Mouse (Mus musculus): ENCODE measurements around the gene Clec10a.

Clec10a gene

DNA sequence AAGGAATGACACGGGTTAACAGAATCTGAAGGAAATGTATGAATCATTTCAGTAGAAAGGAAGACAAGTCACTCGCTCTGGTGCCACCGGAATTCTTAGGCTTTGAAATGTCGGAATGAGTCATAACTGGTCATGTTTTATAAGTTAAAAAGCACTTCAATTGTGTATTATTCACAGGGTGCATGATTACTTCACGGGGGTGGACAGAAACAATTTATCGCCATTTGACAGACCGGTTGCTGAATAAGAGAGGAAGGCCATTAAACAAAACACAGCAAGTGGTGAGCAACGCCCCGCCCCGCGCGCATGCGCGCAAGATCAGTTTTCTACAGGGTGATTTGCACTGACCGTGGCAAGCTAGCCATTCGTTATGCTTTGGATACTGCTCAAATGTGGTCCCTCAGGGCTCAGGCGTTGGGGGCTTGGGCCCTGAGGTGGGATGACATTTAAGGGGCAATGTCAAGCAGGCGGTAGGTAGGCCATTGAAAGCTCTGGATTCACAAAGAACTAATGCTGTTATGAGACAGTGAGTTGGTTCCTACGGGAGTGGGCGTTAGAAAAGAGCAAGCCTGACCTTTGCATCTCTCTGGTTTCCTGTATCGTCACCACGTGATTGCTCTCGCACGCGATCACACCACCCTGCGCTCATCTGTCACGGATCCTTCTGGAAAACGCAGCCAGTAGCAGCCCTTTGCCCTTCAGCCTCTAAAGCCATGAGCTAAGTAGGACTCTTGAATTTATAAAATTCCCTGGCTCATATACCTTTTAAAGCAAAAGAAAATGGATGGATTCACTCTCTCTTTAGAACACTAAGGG, 33.5 kb downstream of the Clec10a start:
- no peak for DNase-seq

DNA sequence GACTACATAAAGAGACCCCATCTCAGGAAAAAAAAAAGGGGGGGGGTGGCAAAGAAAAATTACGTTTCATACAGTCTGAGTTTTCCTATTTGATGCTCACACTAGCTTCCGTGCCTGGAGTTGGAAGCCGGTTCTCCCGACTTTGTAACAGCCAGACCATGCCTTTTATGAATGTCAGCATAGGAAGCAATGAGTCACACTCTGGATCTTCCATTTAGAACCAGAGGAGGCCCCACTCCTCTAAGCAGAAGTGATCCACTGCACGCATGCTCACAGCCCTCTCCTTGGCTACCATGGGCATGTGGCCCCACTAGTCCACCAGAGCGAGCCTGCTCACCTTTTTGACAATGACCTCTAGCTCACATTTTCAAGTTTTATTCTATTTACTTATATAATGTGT, 35.2 kb downstream of the Clec10a start:
- DNase-seq, result no peak

DNA sequence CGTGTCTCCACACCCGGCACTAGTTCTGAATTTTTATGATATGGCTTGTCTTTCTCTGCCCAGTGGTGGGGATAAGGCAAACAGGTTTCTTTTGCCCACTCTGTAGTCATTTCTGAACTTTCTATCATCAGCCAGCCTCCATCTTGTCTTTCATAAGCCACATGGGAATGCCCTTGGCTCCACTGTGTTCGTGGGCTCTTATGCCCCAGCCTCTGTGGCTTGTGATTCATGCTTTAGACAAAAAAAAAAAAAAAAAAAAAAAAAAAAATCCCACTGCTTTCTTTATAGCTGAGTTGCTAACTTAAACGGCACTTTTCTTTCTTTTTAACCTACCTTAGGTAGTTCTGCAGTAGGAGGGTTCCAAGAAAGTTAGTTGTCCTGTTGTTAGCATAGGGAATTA, 36.2 kb downstream of the Clec10a start:
- no peak for DNase-seq

DNA sequence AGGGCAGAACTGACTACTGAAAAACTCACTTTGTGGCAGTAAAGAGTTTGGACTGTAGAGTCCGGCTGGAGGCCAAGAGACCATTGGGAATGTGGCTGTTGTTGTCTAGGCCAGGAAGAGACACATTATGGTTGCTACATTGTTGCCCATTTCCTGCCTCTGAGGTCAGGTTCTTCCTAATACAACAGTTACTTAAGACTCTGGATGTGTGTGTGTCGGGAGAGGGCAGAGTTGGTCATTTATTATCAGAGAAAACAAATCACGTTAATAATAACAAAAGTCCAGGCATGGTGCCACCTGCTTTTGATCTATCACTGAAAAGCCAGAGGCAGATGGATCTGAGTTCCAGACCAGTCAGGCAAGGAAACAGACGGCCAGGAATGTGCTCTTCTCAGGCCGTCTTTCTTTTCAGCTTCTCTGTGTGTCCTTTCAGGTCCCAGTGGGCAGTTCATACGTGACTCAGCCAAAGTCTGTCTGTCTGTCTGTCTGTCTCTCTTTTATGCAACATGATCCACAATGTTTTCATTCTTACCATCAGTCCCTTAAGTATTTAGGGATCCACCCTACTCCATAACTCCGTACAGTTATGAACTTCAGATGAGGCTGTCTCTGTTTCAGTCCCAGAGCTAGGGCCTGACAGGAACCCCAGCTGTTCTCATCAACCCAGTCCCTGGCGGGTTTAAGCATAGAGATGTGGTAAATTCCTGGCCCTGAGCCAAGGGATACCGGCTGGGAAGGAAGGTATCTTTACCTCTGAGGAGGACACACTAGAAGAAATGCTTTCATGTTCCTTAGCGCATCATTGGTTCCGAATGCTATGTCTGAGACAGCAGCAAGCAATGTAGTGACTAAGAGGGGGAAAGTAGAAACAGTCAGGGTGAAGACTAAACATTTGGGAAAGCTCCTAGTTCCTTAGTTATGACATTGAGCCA, 37.6 kb downstream of the Clec10a start:
- peak; percentile 52 for DNase-seq

DNA sequence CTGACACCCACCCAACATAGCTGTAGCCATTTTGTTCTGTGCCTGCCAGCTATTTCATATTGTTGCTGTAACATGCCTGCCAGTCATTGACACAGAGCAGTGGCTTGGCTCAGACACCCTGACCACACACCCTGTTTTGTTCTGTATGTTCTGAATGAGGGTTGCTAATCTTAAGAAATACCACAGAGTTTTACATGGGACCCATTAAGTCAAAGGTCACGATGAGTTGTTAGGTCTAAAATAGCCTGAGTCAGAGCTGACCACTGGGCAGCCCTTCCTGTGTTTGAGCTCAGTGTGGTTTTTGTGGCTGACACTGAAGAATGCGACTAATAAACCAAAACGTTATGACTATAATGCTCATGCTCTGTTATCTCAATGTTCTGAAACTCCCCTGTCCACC, 42.3 kb downstream of the Clec10a start:
- DNase-seq, result no peak

DNA sequence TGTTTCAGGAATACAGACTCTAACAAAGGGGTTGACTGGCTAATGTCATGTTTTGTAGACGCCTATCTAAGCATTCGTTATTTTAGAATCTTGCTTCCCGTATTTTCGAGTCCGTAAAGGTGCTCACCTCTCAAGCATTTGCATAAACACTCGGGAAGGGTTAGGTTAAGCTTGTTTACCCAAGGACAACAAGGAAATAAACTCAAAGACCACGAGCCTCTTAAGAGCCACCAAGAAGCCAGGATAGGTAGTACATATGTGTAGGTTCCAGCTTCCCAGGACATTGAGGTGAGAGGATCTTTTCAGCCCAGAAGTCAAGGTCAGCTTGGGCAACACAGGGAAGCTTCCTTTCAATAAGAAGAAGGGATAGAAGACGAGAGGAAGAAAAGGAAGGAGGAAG, 43.1 kb downstream of the Clec10a start:
- DNase-seq, result no peak

DNA sequence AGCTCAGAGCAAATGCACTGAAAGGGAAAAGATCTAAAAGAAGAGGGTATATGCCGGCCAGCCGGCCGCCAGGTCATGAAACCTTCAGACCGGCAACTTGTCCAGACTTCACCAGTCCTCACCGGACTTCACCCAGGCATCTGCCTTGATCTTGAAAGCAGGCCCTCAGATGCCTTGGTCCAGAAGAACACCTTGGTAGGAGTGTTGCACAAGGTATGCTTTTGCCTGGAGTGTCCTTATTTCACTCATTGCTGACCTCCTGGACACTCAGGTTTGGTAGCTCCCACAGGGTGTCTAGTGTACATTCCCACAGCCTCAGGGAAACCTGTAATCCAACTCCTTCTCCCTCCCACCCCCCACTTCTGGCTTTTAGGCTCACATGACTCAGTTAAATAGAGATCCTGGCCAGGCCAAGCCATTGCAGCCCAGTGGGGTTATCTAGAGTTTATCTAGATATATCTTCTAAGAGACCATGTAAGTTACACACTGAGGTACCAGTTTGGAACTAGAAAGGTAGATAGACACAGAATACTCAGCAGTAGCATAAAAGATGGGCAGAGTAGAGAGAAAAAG, 44.1 kb downstream of the Clec10a start:
- no peak for DNase-seq

DNA sequence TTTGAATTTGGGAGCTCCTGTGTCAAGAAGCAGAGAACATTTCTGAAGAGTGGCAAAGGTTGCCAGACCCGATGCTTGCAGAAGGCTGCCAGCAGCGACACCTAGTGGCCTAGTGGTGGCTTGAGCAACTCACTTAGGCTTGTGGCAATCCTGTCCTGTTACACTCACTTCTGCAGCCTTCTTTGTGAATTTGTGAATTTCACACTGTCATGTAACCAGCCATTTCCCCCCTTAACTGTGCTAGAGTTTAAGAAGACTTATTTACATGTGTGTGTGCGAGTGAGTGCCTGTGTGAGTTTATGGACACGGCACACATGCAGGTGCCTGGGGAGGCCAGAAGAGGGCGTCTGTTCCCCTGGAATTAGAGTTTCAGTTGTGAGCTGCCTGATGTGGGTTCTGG, 45.7 kb downstream of the Clec10a start:
- DNase-seq, result peak; percentile 93

DNA sequence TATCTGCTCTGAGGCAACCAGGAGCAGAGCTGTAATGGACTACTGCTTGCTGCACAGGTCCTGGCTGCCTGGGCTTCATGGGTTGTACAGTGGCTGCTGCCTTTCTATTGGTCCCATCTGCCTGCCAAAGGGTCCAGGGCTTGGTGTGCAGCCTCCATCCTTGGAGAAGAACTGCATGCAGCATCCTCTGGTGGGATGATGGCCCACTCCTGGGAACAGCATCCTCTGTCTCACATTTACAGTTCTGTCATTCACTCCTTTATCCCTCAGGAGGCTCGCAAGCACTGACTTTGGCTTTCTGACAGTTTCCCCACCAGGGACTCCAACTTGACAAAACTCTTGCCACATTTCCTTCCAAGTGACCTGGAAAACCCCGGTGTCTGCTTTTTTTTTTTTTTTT, 50.8 kb downstream of the Clec10a start:
- DNase-seq, result no peak

DNA sequence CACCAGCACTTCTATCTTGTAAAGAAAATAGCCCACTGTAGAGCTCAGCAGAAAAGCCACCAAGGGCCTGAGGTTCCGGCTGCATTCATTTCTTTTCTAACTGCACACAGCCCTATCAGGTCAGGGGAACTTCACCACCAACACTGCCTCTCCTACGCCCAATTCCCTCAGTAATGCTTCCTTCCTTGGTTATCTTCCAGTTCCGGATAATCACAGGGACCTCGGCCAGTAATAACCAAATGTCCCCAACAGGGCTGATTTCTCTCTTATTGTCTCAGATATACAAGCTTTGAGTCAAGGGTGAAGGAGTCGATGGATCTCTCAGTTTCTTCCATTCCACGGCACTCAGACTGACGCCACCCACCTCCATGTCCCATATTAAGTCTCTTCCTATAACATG, 51.3 kb downstream of the Clec10a start:
- no peak for DNase-seq

DNA sequence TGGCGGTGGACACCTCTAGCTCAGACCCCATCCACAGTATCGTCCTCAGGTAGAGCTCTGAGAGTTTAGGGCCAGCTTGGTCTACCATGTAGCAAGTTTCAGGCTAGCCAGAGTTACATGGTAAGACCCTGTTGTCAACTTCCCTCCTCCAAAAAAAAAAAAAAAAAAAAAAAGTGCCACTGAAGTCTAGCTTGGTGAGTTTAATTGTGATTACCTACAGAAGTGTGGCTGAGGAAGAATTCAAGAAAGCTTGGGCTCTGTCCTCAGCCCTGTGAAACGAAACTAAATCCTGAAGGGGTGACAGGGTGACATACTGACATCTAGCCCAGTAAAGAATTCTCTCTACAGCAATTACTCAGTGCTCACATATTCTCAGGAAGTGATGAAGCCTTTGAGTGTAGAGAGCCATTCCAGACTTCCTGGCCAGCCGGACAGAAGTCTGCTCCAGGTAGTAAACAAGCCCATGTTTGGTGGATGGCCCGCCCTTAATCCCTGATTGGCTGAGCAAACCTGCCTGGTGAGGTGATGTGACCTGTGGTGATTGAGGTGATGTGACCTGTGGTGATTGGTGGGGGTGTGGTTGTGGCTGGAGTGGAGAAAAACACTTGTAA, 52.9 kb downstream of the Clec10a start:
- no peak for DNase-seq

DNA sequence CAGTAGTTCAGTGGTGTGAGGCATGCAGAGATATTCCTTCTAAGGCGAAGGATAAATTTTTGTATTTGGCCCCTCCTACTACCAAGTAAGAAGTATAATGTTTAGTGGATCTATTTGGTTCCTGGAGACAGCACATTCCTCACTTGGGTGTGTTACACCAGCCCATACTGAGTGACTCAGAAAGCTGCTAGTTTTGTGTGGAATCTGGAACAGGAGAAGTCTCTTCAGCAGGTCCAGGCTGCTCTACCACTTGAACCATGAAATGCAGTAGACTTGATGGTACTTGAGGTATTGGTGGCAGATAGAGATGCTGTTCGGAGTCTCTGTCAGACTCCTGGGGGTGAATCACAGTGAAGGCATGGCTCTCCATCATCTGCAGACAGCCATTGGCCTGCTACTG, 54.7 kb downstream of the Clec10a start:
- no peak for DNase-seq

DNA sequence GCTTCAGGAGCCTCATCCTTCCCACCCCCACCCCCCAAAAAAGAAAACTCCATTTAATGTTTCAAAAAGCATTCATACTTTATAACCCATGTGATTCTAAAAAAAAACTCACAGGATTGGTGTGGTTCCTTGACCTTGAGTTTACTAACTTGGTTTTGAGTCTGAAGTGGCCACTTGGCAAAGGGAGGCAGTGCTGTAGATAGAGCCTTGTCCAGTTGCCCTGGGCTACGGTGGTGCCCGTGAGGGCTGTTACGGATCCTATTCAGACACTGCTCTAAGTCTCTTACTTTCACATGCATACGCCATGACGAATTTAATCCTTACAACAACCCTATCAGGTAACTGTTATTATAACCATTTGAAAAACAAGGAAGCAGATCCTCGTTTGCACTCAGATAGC, 56.0 kb downstream of the Clec10a start:
- no peak for DNase-seq

DNA sequence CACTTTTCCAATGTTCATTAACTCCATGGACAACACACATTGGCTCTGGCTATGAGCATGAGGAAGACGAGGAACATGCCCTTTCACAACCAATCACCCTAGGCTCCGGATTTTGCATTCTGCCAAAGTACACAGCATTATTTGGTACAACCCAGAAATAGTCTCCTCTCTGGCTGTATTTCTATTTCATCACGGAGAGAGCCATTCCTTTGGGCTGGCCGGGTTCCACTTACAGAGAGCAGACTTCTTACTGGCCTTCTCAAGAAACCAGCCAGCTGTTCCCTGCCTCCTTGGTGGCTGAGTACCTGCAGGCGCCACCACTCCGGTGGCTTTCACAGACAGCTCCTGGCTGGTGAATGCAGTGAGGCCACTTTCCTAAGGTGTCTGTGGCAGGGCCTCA, 56.4 kb downstream of the Clec10a start, which contains the start of gene Slc16a11:
Gene Slc16a11, plus strand, starts transcription at position 330 of the 400 bp plus-strand sequence.
- DNase-seq, result no peak

DNA sequence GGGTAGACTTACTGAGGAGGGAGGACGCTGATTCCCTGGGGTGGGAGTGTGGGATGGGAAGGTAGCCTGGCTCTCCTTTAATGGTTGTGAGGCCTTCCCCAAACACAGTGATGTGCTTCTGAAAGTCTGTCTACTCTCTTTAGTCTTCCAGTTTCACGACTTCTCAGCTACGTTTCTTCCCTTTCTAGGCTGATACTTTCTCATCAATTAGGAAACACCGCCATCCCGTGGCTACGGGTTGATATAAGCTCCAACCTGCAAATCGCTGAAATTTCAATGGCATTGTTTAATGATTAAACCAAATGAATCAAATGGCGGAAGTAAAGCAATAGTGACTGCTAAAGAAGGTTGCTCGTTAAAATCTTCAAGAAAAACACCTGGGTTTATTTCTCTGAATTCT, 56.9 kb downstream of the Clec10a start:
- peak; percentile 80 for DNase-seq

DNA sequence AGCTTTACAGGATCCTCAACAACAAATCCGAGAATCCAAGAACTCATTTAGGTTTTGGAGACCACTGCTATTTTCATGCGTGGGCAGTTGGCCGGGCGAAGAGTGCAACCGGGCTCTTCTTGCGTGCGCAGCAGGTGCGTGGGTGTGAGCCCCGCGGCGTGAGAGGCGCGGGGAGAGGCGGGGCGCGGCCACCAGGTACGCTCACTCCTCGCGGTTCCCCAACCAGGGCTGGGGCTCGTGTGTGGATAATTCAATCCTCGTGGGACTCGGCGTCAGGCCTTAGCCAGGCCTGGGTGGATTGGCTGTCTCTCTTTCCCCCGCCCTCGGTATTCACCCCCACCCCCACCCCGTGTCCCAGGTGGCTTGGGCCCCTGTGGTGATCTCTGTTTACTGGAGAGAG, 57.7 kb downstream of the Clec10a start:
- DNase-seq, result no peak

DNA sequence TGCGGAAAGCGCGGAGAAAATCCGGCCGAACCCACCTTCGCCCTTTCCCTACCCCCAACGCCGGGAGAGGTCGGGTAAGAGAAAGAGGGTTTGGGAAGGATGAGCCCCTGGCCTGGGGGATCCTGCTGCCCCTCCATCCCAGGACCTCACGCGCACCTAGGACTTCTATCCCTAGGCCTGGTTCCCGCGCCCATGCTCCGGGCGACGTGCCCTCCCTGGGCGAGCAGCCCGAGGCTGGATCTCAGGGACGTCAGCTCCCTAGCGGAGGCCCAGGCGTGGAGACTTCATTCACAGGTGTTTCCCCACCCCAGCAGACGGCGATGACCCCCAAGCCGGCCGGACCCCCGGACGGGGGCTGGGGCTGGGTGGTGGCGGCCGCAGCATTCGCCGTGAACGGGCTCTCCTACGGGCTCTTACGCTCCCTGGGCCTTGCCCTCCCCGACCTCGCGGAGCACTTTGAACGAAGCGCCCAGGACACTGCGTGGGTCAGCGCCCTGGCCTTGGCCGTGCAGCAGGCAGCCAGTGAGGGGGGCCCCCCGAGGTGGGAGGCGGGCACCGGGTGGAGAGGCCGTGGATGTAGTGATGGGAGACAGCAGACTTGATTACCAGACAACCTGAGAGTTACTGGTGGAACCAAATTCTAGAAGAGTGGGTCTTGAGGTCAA, 58.3 kb downstream of the Clec10a start:
- DNase-seq, result no peak

DNA sequence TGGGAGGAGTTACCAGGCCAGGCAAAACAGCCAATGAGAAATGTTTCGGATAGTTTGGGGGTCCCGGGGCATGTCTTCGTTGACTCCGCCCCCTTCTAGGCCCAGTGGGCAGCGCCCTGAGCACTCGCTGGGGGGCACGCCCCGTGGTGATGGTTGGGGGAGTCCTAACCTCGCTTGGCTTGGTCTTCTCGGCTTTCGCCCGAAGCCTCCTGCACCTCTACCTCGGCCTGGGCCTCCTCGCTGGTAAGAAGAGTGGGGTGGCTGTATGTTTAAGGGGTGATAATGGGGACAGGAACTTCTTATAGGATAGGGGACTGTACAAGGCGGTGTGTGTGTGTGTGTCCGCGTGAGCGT, 58.8 kb downstream of the Clec10a start:
- DNase-seq, result no peak

DNA sequence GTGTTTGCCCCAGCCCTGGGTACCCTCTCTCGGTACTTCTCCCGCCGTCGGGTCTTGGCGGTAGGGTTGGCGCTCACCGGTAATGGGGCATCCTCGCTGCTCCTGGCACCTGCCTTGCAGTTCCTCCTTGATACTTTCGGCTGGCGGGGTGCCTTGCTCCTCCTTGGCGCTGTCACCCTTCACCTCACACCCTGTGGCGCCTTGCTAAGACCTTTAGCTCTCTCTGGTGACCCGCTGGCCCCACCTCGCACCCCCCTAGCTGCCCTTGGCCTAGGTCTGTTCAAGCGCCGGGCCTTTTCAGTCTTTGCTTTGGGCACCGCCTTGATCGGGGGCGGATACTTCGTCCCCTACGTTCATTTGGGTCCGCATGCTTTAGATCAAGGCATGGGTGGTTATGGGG, 59.3 kb downstream of the Clec10a start:
- no peak for DNase-seq

DNA sequence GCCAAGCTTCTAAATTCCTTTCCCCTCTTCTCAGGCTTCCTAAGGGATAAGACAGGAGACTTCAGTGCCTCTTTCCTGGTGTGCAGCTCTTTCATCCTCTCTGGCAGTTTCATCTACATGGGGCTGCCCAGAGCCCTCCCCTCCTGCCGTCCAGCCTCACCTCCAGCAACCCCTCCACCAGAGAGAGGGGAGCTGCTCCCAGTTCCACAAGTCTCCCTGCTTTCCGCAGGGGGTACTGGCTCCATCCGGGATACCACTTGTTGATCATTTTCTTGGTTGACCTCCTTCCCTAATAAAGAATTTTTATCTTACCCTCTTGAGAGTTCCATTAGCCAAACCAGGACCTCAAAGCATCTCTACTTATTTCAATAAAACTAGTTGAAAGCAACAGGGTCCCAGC, 60.1 kb downstream of the Clec10a start:
- DNase-seq, result no peak

DNA sequence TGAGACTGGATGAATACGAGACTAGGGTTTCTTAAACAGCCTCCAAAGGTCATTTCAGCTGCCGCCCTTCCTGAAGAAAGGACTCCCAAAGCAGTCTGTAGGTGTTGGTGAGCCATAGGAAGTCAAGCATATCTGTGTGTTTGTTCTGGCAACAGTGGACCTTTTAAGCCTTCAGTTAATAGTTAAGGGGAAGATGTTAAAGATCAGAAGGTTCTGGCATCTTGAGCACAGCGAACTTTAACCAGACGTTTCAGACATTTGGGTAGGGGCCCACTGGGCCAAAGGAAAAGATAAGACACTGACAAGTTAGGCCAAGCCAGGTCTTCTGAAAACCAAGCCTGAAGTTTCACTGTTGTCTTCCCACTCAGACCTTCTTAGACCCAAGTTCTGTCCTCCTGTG, 62.0 kb downstream of the Clec10a start:
- DNase-seq, result no peak

DNA sequence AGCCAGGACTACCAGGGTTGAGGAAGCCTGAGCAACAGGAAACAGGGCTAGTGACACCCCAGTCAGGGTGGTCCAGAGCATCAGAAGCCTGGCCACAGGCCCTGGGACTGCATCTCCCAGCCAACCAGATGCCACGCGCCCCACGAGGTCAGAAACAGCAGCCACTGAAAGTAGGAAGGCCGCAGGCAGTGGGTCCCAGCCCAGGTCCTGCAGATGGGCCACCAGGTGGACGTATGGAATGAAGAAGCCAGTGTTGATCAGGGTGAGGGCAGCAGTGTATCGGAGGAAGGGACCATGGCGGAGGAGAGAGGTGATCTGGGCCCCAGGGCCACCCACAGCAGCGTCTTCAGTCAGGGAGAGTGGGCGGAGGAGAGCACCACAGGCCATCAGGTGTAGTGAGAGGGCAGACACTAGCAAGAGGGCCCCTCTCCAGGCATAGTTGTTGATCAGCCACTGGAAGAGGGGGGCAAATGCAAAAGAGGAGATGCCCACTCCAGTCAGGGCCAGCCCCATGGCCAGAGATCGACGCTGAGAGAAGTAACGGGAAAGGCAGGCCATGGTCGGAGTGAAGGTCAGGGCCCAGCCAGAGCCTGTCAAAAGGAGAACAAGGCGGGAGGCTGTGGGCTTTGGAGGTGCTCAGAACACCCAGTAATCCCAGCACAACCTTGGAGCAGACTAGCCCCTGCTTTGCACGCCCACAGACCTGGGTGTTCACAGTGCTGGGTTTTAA, 62.9 kb downstream of the Clec10a start:
- DNase-seq, result no peak

Measured in lung, postnatal 14 days (tissue).